In genomic region chr12:39957931-39958671, GRCm38 (mm10) we compare ENCODE assay signal across 9 mouse cellular contexts.
DNase-seq lines count a peak whose midpoint lies in the region; ATAC-seq and TF ChIP-seq lines count a peak whose summit lies in the region.
"Had no signal": no experiment of that assay in that cellular context is flagged by ENCODE, and none has a peak within 500 bp of the region (broad histone marks: within the 10 kb centered on the region; RNA-seq: fewer than 3 reads in every experiment).

No protein-coding gene starts in this region.

- ATAC-seq in heart, postnatal 0 days (ENCODE audit: insufficient read depth, low read depth), result no peak; the same call in 1 of the 2 replicates
- ATAC-seq in forebrain, postnatal 0 days, result peak; percentile 85

- H3K36me3 ChIP-seq in heart, postnatal 0 days (replicated peaks; ENCODE audit: control insufficient read depth, insufficient read depth, low read length), result no peaks in the 10 kb centered on the region
- no peaks in the 10 kb centered on the region for H3K36me3 ChIP-seq in heart, embryonic 10.5 days
- no peaks in the 10 kb centered on the region for H3K36me3 ChIP-seq in forebrain, postnatal 0 days (ENCODE audit: insufficient read depth)
- H3K36me3 ChIP-seq: limb, embryonic 15.5 days had no signal

- TF ChIP-seq EP300 in heart, postnatal 0 days (IDR thresholded peaks at IDR 0.05; ENCODE audit: low read depth), result no peak

- H3K4me1 ChIP-seq in heart, postnatal 0 days (ENCODE audit: control insufficient read depth, insufficient read depth), result peaks cover 7% of the 10 kb centered on the region
- no peaks in the 10 kb centered on the region for H3K4me1 ChIP-seq in heart, embryonic 10.5 days
- peaks cover 8% of the 10 kb centered on the region for H3K4me1 ChIP-seq in forebrain, postnatal 0 days (ENCODE audit: insufficient read depth)

- DNase-seq in heart, postnatal 0 days (ENCODE audit: low spot score), result peak; percentile 37
- DNase-seq in heart, embryonic 10.5 days (ENCODE audit: low spot score), result no peak
- peak; percentile 64 for DNase-seq in adrenal gland, postnatal 14 days
- peak; percentile 91 for DNase-seq in forebrain, postnatal 0 days
- peak; percentile 78 to 85 for DNase-seq in layer of hippocampus, postnatal 10 days (ENCODE audit: low spot score in 2 of 2)
- no peak for DNase-seq in thymus, postnatal 10 days (ENCODE audit: low spot score in 2 of 2)
- DNase-seq in thymus, postnatal 36 days, result no peak
- DNase-seq in thymus, postnatal 14 days, result no peak

- H3K9ac ChIP-seq in heart, postnatal 0 days (replicated peaks; ENCODE audit: low read depth, low read length), result no peak overlapping the region
- no peak overlapping the region for H3K9ac ChIP-seq in forebrain, postnatal 0 days
- H3K9ac ChIP-seq: limb, embryonic 15.5 days had no signal

- no peak overlapping the region for H3K4me3 ChIP-seq in heart, postnatal 0 days (ENCODE audit: low read depth, low read length)
- no peak overlapping the region for H3K4me3 ChIP-seq in heart, embryonic 10.5 days
- no peak overlapping the region for H3K4me3 ChIP-seq in forebrain, postnatal 0 days (ENCODE audit: low read depth, low read length)
- H3K4me3 ChIP-seq: limb, embryonic 15.5 days had no signal

- no peak overlapping the region for H3K27ac ChIP-seq in heart, postnatal 0 days (ENCODE audit: low read depth)
- no peak overlapping the region for H3K27ac ChIP-seq in heart, embryonic 10.5 days
- no peak overlapping the region for H3K27ac ChIP-seq in forebrain, postnatal 0 days (ENCODE audit: low read depth, low read length)
- H3K27ac ChIP-seq: limb, embryonic 15.5 days had no signal

- H3K4me2 ChIP-seq in heart, postnatal 0 days (ENCODE audit: low read depth, low read length), result no peak overlapping the region
- no peak overlapping the region; the same call in 1 of the 2 replicates for H3K4me2 ChIP-seq in forebrain, postnatal 0 days (ENCODE audit: low read depth)
- H3K4me2 ChIP-seq: limb, embryonic 15.5 days had no signal

- no peak for TF ChIP-seq CTCF in heart, postnatal 0 days (IDR thresholded peaks at IDR 0.05; ENCODE audit: low read depth)
- no peak for TF ChIP-seq CTCF in forebrain, postnatal 0 days (IDR thresholded peaks at IDR 0.05; ENCODE audit: low read depth)

- H3K27me3 ChIP-seq in heart, postnatal 0 days (ENCODE audit: control insufficient read depth, insufficient read depth, low read length), result no peaks in the 10 kb centered on the region
- H3K27me3 ChIP-seq in heart, embryonic 10.5 days (ENCODE audit: insufficient read depth, poor library complexity, severe bottlenecking), result no peaks in the 10 kb centered on the region
- H3K27me3 ChIP-seq in forebrain, postnatal 0 days (ENCODE audit: insufficient read depth, low read length), result no peaks in the 10 kb centered on the region
- H3K27me3 ChIP-seq: limb, embryonic 15.5 days had no signal

- 62% methylated on average over 8 of the region's 8 CpGs for WGBS in heart, postnatal 0 days
- 77% methylated on average over 8 of the region's 8 CpGs for WGBS in heart, embryonic 10.5 days
- 18% methylated on average over 8 of the region's 8 CpGs for WGBS in forebrain, postnatal 0 days

- no peaks in the 10 kb centered on the region for H3K9me3 ChIP-seq in heart, postnatal 0 days (replicated peaks; ENCODE audit: control insufficient read depth, low read length)
- no peaks in the 10 kb centered on the region for H3K9me3 ChIP-seq in heart, embryonic 10.5 days
- H3K9me3 ChIP-seq in forebrain, postnatal 0 days (ENCODE audit: low read length), result no peaks in the 10 kb centered on the region
- H3K9me3 ChIP-seq: limb, embryonic 15.5 days had no signal

Comparison
In these comparisons a context has a peak if more than half of its experiments do, and no peak if none do; other contexts are left out.
1. DNase-seq: peak in heart, postnatal 0 days (single experiment), adrenal gland, postnatal 14 days (single experiment), forebrain, postnatal 0 days (single experiment) and layer of hippocampus, postnatal 10 days (2 of 2); none in heart, embryonic 10.5 days (single experiment), thymus, postnatal 10 days (0 of 2), thymus, postnatal 36 days (0 of 2) and thymus, postnatal 14 days (single experiment).